Mouse (Mus musculus) ES-E14 (cell line): ENCODE data around the gene Nhlh2.

Experiments
- CHD2 ChIP-seq: IDR thresholded peaks from 2 replicates; pipeline ENCODE4 v1.6.1; 2014; ENCODE audit warnings: mild to moderate bottlenecking, low read depth, low read length, inconsistent platforms
- ZNF384 ChIP-seq: IDR thresholded peaks from 2 replicates; pipeline ENCODE4 v1.6.1; 2012; ENCODE audit warnings: low read depth, low read length, inconsistent platforms

DNA sequence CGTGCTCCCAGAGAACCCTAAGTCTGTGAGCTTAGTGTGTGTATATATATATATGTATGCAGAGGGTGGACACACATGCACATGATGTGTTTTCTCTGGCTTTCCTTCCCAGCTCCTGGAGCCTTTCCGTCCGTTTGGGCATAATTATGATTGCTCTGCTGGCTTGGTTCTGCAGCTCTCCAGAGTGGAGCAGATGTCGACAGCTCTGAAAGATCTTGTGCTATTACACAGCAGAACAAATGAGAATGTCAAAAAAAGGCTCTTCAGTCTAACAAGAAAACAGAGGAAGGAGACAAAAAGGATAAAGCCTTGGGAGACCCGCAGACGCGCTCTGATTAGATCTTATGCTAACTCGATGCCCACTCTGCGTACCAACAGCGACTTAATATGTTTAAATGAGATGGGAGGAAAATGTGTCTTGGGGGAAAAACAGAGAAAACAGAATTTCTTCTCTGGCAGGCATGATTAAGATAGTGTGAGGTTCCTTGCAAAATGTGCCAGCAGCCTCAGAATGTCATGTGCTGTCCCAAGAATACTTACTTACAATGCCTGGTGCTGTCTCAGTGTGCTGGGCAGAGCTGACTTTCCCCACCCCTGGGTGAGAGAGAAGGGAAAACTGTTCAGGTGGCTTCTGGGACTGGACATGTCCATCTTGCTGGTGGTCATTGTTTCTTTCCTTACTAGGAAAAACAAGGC, 31.4 kb upstream of the Nhlh2 start:
- TF ChIP-seq ZNF384 (no peak), CHD2 (no peak)
